Mouse (Mus musculus) pancreas, adult 10 weeks (tissue): Measurements from ENCODE around the gene Kras. TPM values are rescaled to one million over a fixed set of nuclear protein-coding genes. Genes with fewer than 3 reads are reported as not detected.

ENCODE experiments used
- polyA plus RNA-seq: library from polyadenylated mRNA; stranded (reverse); fragments of 350-450 nt; fragmentation: Illumina TruSeq; extraction: RNeasy Lipid Tissue Mini Kit (QIAGEN cat#74804); gene quantifications from one replicate; pipeline ENCODE4 v1.2.3, GENCODE M21; 2015; ENCODE audit warnings: low read depth, low replicate concordance; ENCODE audit not compliant: insufficient read depth

Gene Kras
- 8.3 TPM for polyA plus RNA-seq

DNA sequence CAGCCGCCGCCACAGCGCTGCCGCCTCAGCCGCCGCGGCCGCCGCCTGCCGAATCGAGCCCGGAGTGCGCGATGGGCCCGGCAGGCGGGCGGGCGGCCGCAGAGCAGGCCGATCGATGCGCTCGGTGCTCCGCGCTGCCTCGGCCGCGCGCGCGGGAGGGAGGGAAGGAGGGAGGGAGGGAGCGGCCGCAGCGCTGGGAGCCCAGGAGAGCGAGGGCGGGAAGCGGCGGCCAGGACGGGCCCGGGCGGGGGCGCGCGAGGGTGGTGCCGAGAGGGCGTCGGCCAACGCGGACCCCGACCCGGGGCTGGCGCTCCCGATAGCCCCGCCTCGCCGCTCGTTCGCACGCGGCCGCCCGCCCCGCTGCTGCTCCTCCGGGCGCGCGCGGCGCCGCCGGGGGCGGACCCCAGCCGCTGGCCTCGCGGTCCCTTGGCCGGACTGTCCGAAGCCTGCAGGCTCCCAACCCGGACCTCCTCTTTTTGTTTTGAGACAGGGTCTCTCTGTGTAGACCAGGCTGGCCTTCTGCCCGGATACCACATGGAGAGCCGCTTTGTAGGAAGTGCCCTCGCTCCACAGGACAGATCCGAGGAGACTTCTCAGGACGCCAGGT lies at the start of gene Kras:
Gene Kras, minus strand, starts transcription at position 55 of the 607 bp plus-strand sequence.

DNA sequence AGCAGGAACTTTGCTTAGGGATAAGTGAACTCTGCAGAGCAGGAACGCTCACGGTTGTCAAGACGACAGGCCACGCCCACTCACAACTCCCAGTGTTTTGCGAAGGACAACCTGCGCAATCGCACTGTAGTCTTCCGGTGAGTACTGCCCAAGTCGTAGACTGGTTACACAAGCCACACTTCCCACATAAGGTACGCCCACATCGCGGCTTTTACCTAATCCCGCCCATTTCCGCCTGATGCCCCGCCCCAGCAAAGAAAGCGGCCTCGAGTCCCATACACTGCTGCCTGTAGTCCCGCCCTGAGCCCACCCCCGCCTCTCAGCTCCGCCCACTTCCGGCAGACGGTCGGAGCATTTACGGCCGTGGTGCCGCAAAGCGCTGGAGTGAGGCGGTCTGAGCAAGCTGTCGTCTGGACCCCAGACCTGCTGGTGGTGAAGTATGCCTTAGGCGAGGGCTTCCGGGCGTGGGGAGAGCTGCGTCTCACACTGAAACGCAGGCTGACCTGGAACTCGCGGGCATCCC lies 39.2 kb downstream of the Kras start, which contains the start of the genes Casc1 and Etfrf1:
Gene Casc1, minus strand, starts transcription at position 190 of the 523 bp plus-strand sequence.
Gene Etfrf1, plus strand, starts transcription at position 319 of the 523 bp plus-strand sequence.

Other genes starting within 250 kb of the Kras start
- 0.52 TPM for gene Bcat1, start 174.1 kb downstream of the Kras start, polyA plus RNA-seq
- 15.2 TPM for gene Lrmp, start 134.6 kb downstream of the Kras start, polyA plus RNA-seq
- not detected for gene Casc1, start 39.2 kb downstream of the Kras start, polyA plus RNA-seq
- gene Etfrf1, start 39.1 kb downstream of the Kras start, polyA plus RNA-seq: 5.4 TPM